Mouse (Mus musculus) embryo, embryonic 10 days (tissue): ENCODE measurements around the gene Fgfr1op.
A peak's percentile ranks its signal among the peaks of the same experiment; 100 is the strongest.
"Not testable (repeated sequence)": the region's sequence is repeated elsewhere in the genome, so short reads cannot be mapped to it uniquely, and the experiment has no call there.

Source experiments
- DNase-seq: peaks from one replicate; pipeline ENCODE4 v3.0.0-alpha.2; 2015; ENCODE audit warnings: low spot score

Gene Fgfr1op

GRCm38 (mm10) chr17:8164701-8165607 lies at the start of gene Fgfr1op:
Gene Fgfr1op, plus strand, starts transcription at chr17:8165501.
- not testable (repeated sequence) for DNase-seq

- DNase-seq: not testable (repeated sequence)
Measured at GRCm38 (mm10) chr17:8116378-8116777, 48.9 kb upstream of the Fgfr1op start.

GRCm38 (mm10) chr17:8116928-8117327 lies 48.4 kb upstream of the Fgfr1op start:
- DNase-seq: not testable (repeated sequence)

GRCm38 (mm10) chr17:8122974-8123373 lies 42.3 kb upstream of the Fgfr1op start:
- not testable (repeated sequence) for DNase-seq

- not testable (repeated sequence) for DNase-seq
Measured at GRCm38 (mm10) chr17:8124586-8124985, 40.7 kb upstream of the Fgfr1op start.

GRCm38 (mm10) chr17:8128326-8128993 lies 36.8 kb upstream of the Fgfr1op start:
- not testable (repeated sequence) for DNase-seq

- DNase-seq: peak; percentile 1
Measured at GRCm38 (mm10) chr17:8129578-8129977, 35.7 kb upstream of the Fgfr1op start.

GRCm38 (mm10) chr17:8130849-8131248 lies 34.5 kb upstream of the Fgfr1op start:
- DNase-seq: not testable (repeated sequence)

GRCm38 (mm10) chr17:8138116-8138515 lies 27.2 kb upstream of the Fgfr1op start:
- not testable (repeated sequence) for DNase-seq

GRCm38 (mm10) chr17:8140210-8140609 lies 25.1 kb upstream of the Fgfr1op start:
- DNase-seq: not testable (repeated sequence)

- peak; percentile 3 for DNase-seq
Measured at GRCm38 (mm10) chr17:8143802-8144673, 21.3 kb upstream of the Fgfr1op start.

- not testable (repeated sequence) for DNase-seq
Measured at GRCm38 (mm10) chr17:8146931-8147330, 18.4 kb upstream of the Fgfr1op start.

- DNase-seq: peak; percentile 31
Measured at GRCm38 (mm10) chr17:8147439-8148316, 17.6 kb upstream of the Fgfr1op start, which contains the start of the genes Gm49673 and Rnaset2a. Gene Gm49673, minus strand, starts transcription at chr17:8147788. Gene Rnaset2a, minus strand, starts transcription at chr17:8148097.

GRCm38 (mm10) chr17:8155010-8155409 lies 10.3 kb upstream of the Fgfr1op start:
- not testable (repeated sequence) for DNase-seq

- not testable (repeated sequence) for DNase-seq
Measured at GRCm38 (mm10) chr17:8155982-8156381, 9.3 kb upstream of the Fgfr1op start.

GRCm38 (mm10) chr17:8158627-8159026 lies 6.7 kb upstream of the Fgfr1op start:
- DNase-seq: not testable (repeated sequence)

- DNase-seq: peak; percentile 4
Measured at GRCm38 (mm10) chr17:8160969-8161368, 4.3 kb upstream of the Fgfr1op start.

GRCm38 (mm10) chr17:8165608-8165945 lies 276 bp downstream of the Fgfr1op start:
- DNase-seq: not testable (repeated sequence)

- not testable (repeated sequence) for DNase-seq
Measured at GRCm38 (mm10) chr17:8165977-8166376, 676 bp downstream of the Fgfr1op start.

GRCm38 (mm10) chr17:8166454-8166853 lies 1.2 kb downstream of the Fgfr1op start:
- DNase-seq: not testable (repeated sequence)

- not testable (repeated sequence) for DNase-seq
Measured at GRCm38 (mm10) chr17:8167436-8167835, 2.1 kb downstream of the Fgfr1op start.
